11 mouse cellular contexts compared by ENCODE assay signal in genomic region chr3:107786980-107787612, GRCm38 (mm10). TPM values are rescaled to one million over a fixed set of nuclear protein-coding genes. Genes with fewer than 3 reads are reported as not detected.
DNase-seq lines count a peak whose midpoint lies in the region; ATAC-seq and TF ChIP-seq lines count a peak whose summit lies in the region.
"Had no signal": no experiment of that assay in that cellular context is flagged by ENCODE, and none has a peak within 500 bp of the region (broad histone marks: within the 10 kb centered on the region; RNA-seq: fewer than 3 reads in every experiment).

No protein-coding gene starts in this region.

- 38% methylated on average over 11 of the region's 11 CpGs for WGBS in forebrain, embryonic 13.5 days
- WGBS in forebrain, embryonic 14.5 days: 39% methylated on average over 11 of the region's 11 CpGs
- 36% methylated on average over 11 of the region's 11 CpGs for WGBS in midbrain, embryonic 11.5 days
- WGBS in midbrain, postnatal 0 days: 29% methylated on average over 11 of the region's 11 CpGs
- 20% methylated on average over 11 of the region's 11 CpGs for WGBS in kidney, embryonic 16.5 days
- 43% methylated on average over 11 of the region's 11 CpGs for WGBS in stomach, embryonic 15.5 days

- no peaks in the 10 kb centered on the region for H3K36me3 ChIP-seq in forebrain, embryonic 13.5 days (ENCODE audit: poor library complexity, severe bottlenecking)
- no peaks in the 10 kb centered on the region for H3K36me3 ChIP-seq in forebrain, embryonic 14.5 days (ENCODE audit: control insufficient read depth, insufficient read depth, low read length)
- no peaks in the 10 kb centered on the region for H3K36me3 ChIP-seq in midbrain, embryonic 11.5 days (ENCODE audit: control insufficient read depth, insufficient read depth, low read length)
- H3K36me3 ChIP-seq in midbrain, postnatal 0 days (ENCODE audit: insufficient read depth, low read length): no peaks in the 10 kb centered on the region
- no peaks in the 10 kb centered on the region for H3K36me3 ChIP-seq in kidney, embryonic 16.5 days (ENCODE audit: insufficient read depth, low read length)
- H3K36me3 ChIP-seq in stomach, embryonic 15.5 days: no peaks in the 10 kb centered on the region

- TF ChIP-seq CTCF in midbrain, postnatal 0 days (IDR thresholded peaks at IDR 0.05): no peak

- H3K9me3 ChIP-seq in forebrain, embryonic 13.5 days (replicated peaks): no peaks in the 10 kb centered on the region
- no peaks in the 10 kb centered on the region for H3K9me3 ChIP-seq in forebrain, embryonic 14.5 days (replicated peaks; ENCODE audit: control insufficient read depth, low read length)
- no peaks in the 10 kb centered on the region for H3K9me3 ChIP-seq in midbrain, embryonic 11.5 days (ENCODE audit: control insufficient read depth, low read length)
- H3K9me3 ChIP-seq in midbrain, postnatal 0 days (ENCODE audit: low read length): no peaks in the 10 kb centered on the region
- H3K9me3 ChIP-seq in kidney, embryonic 16.5 days (ENCODE audit: low read length): no peaks in the 10 kb centered on the region
- H3K9me3 ChIP-seq in stomach, embryonic 15.5 days: no peaks in the 10 kb centered on the region

- H3K27me3 ChIP-seq in forebrain, embryonic 13.5 days: 0 out of 2 replicates have a peak, but pooled peaks cover 3% of the 10 kb centered on the region
- no peaks in the 10 kb centered on the region for H3K27me3 ChIP-seq in forebrain, embryonic 14.5 days (replicated peaks; ENCODE audit: control insufficient read depth, insufficient read depth, low read length)
- H3K27me3 ChIP-seq in midbrain, embryonic 11.5 days (ENCODE audit: control insufficient read depth, insufficient read depth, low read length): no peaks in the 10 kb centered on the region
- H3K27me3 ChIP-seq in midbrain, postnatal 0 days (ENCODE audit: insufficient read depth, low read length): no peaks in the 10 kb centered on the region
- no peaks in the 10 kb centered on the region for H3K27me3 ChIP-seq in kidney, embryonic 16.5 days (ENCODE audit: insufficient read depth, low read length)
- H3K27me3 ChIP-seq in stomach, embryonic 15.5 days (replicated peaks): no peaks in the 10 kb centered on the region

- DNase-seq in forebrain, embryonic 14.5 days (ENCODE audit: low spot score): no peak
- DNase-seq in midbrain, embryonic 11.5 days (ENCODE audit: low spot score, missing footprints): peak; percentile 90
- DNase-seq in midbrain, postnatal 0 days (ENCODE audit: low spot score): no peak
- no peak for DNase-seq in cerebellum, adult 9-10 months
- no peak for DNase-seq in frontal cortex, postnatal 10 days (ENCODE audit: low spot score in 2 of 2)
- DNase-seq: cerebellum, postnatal 25 days; right cerebral cortex, postnatal 25 days had no signal

- H3K4me2 ChIP-seq in forebrain, embryonic 13.5 days: no peak overlapping the region
- H3K4me2 ChIP-seq in forebrain, embryonic 14.5 days (ENCODE audit: low read length): no peak overlapping the region
- no peak overlapping the region for H3K4me2 ChIP-seq in midbrain, embryonic 11.5 days
- H3K4me2 ChIP-seq in midbrain, postnatal 0 days (ENCODE audit: low read depth, low read length, poor library complexity, severe bottlenecking): no peak overlapping the region
- H3K4me2 ChIP-seq in kidney, embryonic 16.5 days (replicated peaks; ENCODE audit: low read depth, low read length): peak overlapping the region; percentile 27
- H3K4me2 ChIP-seq in stomach, embryonic 15.5 days: no peak overlapping the region

- ATAC-seq in forebrain, embryonic 13.5 days: no peak
- no peak for ATAC-seq in forebrain, embryonic 14.5 days
- peak; percentile 11; the same call in 1 of the 2 replicates for ATAC-seq in midbrain, embryonic 11.5 days (ENCODE audit: low FRiP score)
- ATAC-seq in midbrain, postnatal 0 days (ENCODE audit: low FRiP score): no peak
- peak; percentile 55; the same call in 1 of the 2 replicates for ATAC-seq in kidney, embryonic 16.5 days (ENCODE audit: low FRiP score, low TSS enrichment)
- peak; percentile 16; the same call in 1 of the 2 replicates for ATAC-seq in stomach, embryonic 15.5 days (ENCODE audit: insufficient read depth, low FRiP score, low read depth)

- H3K4me3 ChIP-seq in forebrain, embryonic 13.5 days: no peak overlapping the region
- no peak overlapping the region for H3K4me3 ChIP-seq in forebrain, embryonic 14.5 days (ENCODE audit: low read depth, low read length)
- no peak overlapping the region for H3K4me3 ChIP-seq in midbrain, embryonic 11.5 days (ENCODE audit: low read depth, low read length)
- no peak overlapping the region for H3K4me3 ChIP-seq in midbrain, postnatal 0 days (ENCODE audit: low read depth, low read length)
- no peak overlapping the region for H3K4me3 ChIP-seq in kidney, embryonic 16.5 days (ENCODE audit: low read length)
- H3K4me3 ChIP-seq in stomach, embryonic 15.5 days (replicated peaks): no peak overlapping the region

- H3K27ac ChIP-seq in forebrain, embryonic 13.5 days: no peak overlapping the region
- H3K27ac ChIP-seq in forebrain, embryonic 14.5 days (ENCODE audit: low read depth, low read length): no peak overlapping the region
- H3K27ac ChIP-seq in midbrain, embryonic 11.5 days (ENCODE audit: low read depth, low read length): no peak overlapping the region
- H3K27ac ChIP-seq in midbrain, postnatal 0 days (ENCODE audit: low read depth, low read length): no peak overlapping the region
- H3K27ac ChIP-seq in kidney, embryonic 16.5 days (ENCODE audit: low read length): 0 out of 2 replicates have a peak overlapping the region, but pooled peaks have one; percentile 15
- no peak overlapping the region for H3K27ac ChIP-seq in stomach, embryonic 15.5 days

- 0 out of 2 replicates have a peak overlapping the region, but pooled peaks have one; percentile 23 for H3K9ac ChIP-seq in forebrain, embryonic 13.5 days
- H3K9ac ChIP-seq in forebrain, embryonic 14.5 days (ENCODE audit: low read length): no peak overlapping the region
- peak overlapping the region; percentile 41 for H3K9ac ChIP-seq in midbrain, embryonic 11.5 days (ENCODE audit: low read length)
- H3K9ac ChIP-seq in midbrain, postnatal 0 days (replicated peaks; ENCODE audit: low read length, poor library complexity, severe bottlenecking): no peak overlapping the region
- peak overlapping the region; percentile 24; the same call in 1 of the 2 replicates for H3K9ac ChIP-seq in kidney, embryonic 16.5 days (replicated peaks; ENCODE audit: low read length)
- H3K9ac ChIP-seq in stomach, embryonic 15.5 days: no peak overlapping the region

- H3K4me1 ChIP-seq in forebrain, embryonic 13.5 days: peaks cover 12% of the 10 kb centered on the region
- H3K4me1 ChIP-seq in forebrain, embryonic 14.5 days (ENCODE audit: control insufficient read depth, insufficient read depth, low read length): peaks cover 2% of the 10 kb centered on the region; the same call in 1 of the 2 replicates
- H3K4me1 ChIP-seq in midbrain, embryonic 11.5 days (ENCODE audit: control insufficient read depth, insufficient read depth, low read length): peaks cover 13% of the 10 kb centered on the region
- no peaks in the 10 kb centered on the region for H3K4me1 ChIP-seq in midbrain, postnatal 0 days (ENCODE audit: insufficient read depth, low read length)
- H3K4me1 ChIP-seq in kidney, embryonic 16.5 days (ENCODE audit: insufficient read depth, low read length): peaks cover 22% of the 10 kb centered on the region
- H3K4me1 ChIP-seq in stomach, embryonic 15.5 days: peaks cover 16% of the 10 kb centered on the region

RNA-seq across cellular contexts. Expression of gene Csf1, which starts 26.8 kb away (rescaled TPM):
- 4.5 and 4.9 TPM in 2 replicates for polyA plus RNA-seq in forebrain, embryonic 13.5 days (2015; fragmentation: Nextera tagmentation; extraction: Ambion mirVana)
- 6.5 and 7.0 TPM in 2 replicates for polyA plus RNA-seq in forebrain, embryonic 14.5 days (2014; fragmentation: Nextera tagmentation; extraction: Ambion mirVana)
- polyA plus RNA-seq in midbrain, embryonic 11.5 days (2014; fragmentation: Nextera tagmentation; extraction: Ambion mirVana): 4.6 and 5.7 TPM in 2 replicates
- 10.6 and 12.3 TPM in 2 replicates for total RNA-seq in midbrain, postnatal 0 days (2014; rRNA removed)
- 8.1 and 10.9 TPM in 2 replicates for polyA plus RNA-seq in midbrain, postnatal 0 days (2015; fragmentation: Nextera tagmentation; extraction: Ambion mirVana)
- polyA plus RNA-seq in kidney, embryonic 16.5 days (2015; fragmentation: Nextera tagmentation; extraction: Ambion mirVana): 9.0 and 9.4 TPM in 2 replicates
- 14.7 and 15.4 TPM in 2 replicates for polyA plus RNA-seq in stomach, embryonic 15.5 days (2015; fragmentation: Nextera tagmentation; extraction: Ambion mirVana)
- total RNA-seq: megakaryocyte-erythroid progenitor cell, adult 5-6 weeks had no signal

Comparison
In these comparisons a context has a peak if more than half of its experiments do, and no peak if none do; other contexts are left out.
1. ATAC-seq: peak in midbrain, embryonic 11.5 days (single experiment), kidney, embryonic 16.5 days (single experiment) and stomach, embryonic 15.5 days (single experiment); none in forebrain, embryonic 13.5 days (single experiment), forebrain, embryonic 14.5 days (single experiment) and midbrain, postnatal 0 days (single experiment).
2. H3K9ac ChIP-seq: peak in forebrain, embryonic 13.5 days (single experiment), midbrain, embryonic 11.5 days (single experiment) and kidney, embryonic 16.5 days (single experiment); none in forebrain, embryonic 14.5 days (single experiment), midbrain, postnatal 0 days (single experiment) and stomach, embryonic 15.5 days (single experiment).